9 mouse cellular contexts compared by ENCODE assay signal in genomic region chr11:69410310-69411072, GRCm38 (mm10). TPM values are rescaled to one million over a fixed set of nuclear protein-coding genes. Genes with fewer than 3 reads are reported as not detected.
A peak's percentile ranks its signal among the peaks of the same experiment; 100 is the strongest.
DNase-seq lines count a peak whose midpoint lies in the region; ATAC-seq and TF ChIP-seq lines count a peak whose summit lies in the region.
"Had no signal": no experiment of that assay in that cellular context is flagged by ENCODE, and none has a peak within 500 bp of the region (broad histone marks: within the 10 kb centered on the region; RNA-seq: fewer than 3 reads in every experiment).

No protein-coding gene starts in this region.

- H3K27me3 ChIP-seq in hindbrain, embryonic 16.5 days (replicated peaks; ENCODE audit: control insufficient read depth, insufficient read depth, low read length) = no peaks in the 10 kb centered on the region
- H3K27me3 ChIP-seq in limb, embryonic 12.5 days = no peaks in the 10 kb centered on the region
- no peaks in the 10 kb centered on the region for H3K27me3 ChIP-seq in midbrain, embryonic 11.5 days (ENCODE audit: control insufficient read depth, insufficient read depth, low read length)
- H3K27me3 ChIP-seq in splenic B cell, adult 2 months (ENCODE audit: control insufficient read depth, insufficient read depth, low read length, poor library complexity, severe bottlenecking) = no peaks in the 10 kb centered on the region
- H3K27me3 ChIP-seq: Patski had no signal

- H3K4me2 ChIP-seq in hindbrain, embryonic 16.5 days (ENCODE audit: low read length) = peak overlapping the region; percentile 67
- H3K4me2 ChIP-seq in limb, embryonic 12.5 days = peak overlapping the region; percentile 99
- H3K4me2 ChIP-seq in midbrain, embryonic 11.5 days = peak overlapping the region; percentile 91

- peak; percentile 67 for DNase-seq in cerebellum, adult 9-10 months
- DNase-seq in cerebellum, postnatal 4 days (ENCODE audit: low spot score in 2 of 2) = no peak
- DNase-seq in adrenal gland, postnatal 36 days = peak; percentile 78 to 81
- DNase-seq in gastrocnemius, adult 2 months = peak; percentile 64
- DNase-seq in midbrain, embryonic 11.5 days (ENCODE audit: low spot score, missing footprints) = no peak
- peak; percentile 93 for DNase-seq in splenic B cell, adult 2 months (ENCODE audit: low read depth, low spot score)

- H3K27ac ChIP-seq in gastrocnemius, adult 2 months = peak overlapping the region; percentile 94
- peak overlapping the region; percentile 91 for H3K27ac ChIP-seq in hindbrain, embryonic 16.5 days (ENCODE audit: low read depth, low read length)
- H3K27ac ChIP-seq in limb, embryonic 12.5 days = peak overlapping the region; percentile 97
- H3K27ac ChIP-seq in midbrain, embryonic 11.5 days (ENCODE audit: low read depth, low read length) = peak overlapping the region; percentile 95

- peaks cover 15% of the 10 kb centered on the region for H3K36me3 ChIP-seq in hindbrain, embryonic 16.5 days (ENCODE audit: control insufficient read depth, insufficient read depth, low read length)
- peaks cover 49% of the 10 kb centered on the region for H3K36me3 ChIP-seq in limb, embryonic 12.5 days
- peaks cover 15% of the 10 kb centered on the region for H3K36me3 ChIP-seq in midbrain, embryonic 11.5 days (ENCODE audit: control insufficient read depth, insufficient read depth, low read length)
- H3K36me3 ChIP-seq in splenic B cell, adult 2 months (ENCODE audit: control insufficient read depth, insufficient read depth, low read length, poor library complexity, severe bottlenecking) = no peaks in the 10 kb centered on the region; the same call in 1 of the 2 replicates

- peak overlapping the region; percentile 86 for H3K4me3 ChIP-seq in gastrocnemius, adult 2 months
- H3K4me3 ChIP-seq in hindbrain, embryonic 16.5 days (ENCODE audit: low read length) = peak overlapping the region; percentile 76
- H3K4me3 ChIP-seq in limb, embryonic 12.5 days (replicated peaks) = peak overlapping the region; percentile 79
- H3K4me3 ChIP-seq in midbrain, embryonic 11.5 days (ENCODE audit: low read depth, low read length) = peak overlapping the region; percentile 75

- H3K4me1 ChIP-seq in hindbrain, embryonic 16.5 days (ENCODE audit: control insufficient read depth, insufficient read depth, low read depth, low read length) = peaks cover 50% of the 10 kb centered on the region
- peaks cover 53% of the 10 kb centered on the region for H3K4me1 ChIP-seq in limb, embryonic 12.5 days (replicated peaks)
- peaks cover 47% of the 10 kb centered on the region for H3K4me1 ChIP-seq in midbrain, embryonic 11.5 days (ENCODE audit: control insufficient read depth, insufficient read depth, low read length)

- intact Hi-C loops in gastrocnemius, adult 2 months (cut with DNase I) = loop anchor here (10.0 kb wide), 2 partner anchors 346 to 584 kb away; partner anchors contain the start of genes Gabarap and Phf23

- H3K9ac ChIP-seq in hindbrain, embryonic 16.5 days (ENCODE audit: low read depth, low read length) = peak overlapping the region; percentile 85
- H3K9ac ChIP-seq in limb, embryonic 12.5 days (replicated peaks) = peak overlapping the region; percentile 82
- H3K9ac ChIP-seq in midbrain, embryonic 11.5 days (ENCODE audit: low read length) = peak overlapping the region; percentile 90

- under 1% methylated on average over 41 of the region's 41 CpGs for WGBS in hindbrain, embryonic 16.5 days
- WGBS in limb, embryonic 12.5 days = under 1% methylated on average over 41 of the region's 41 CpGs
- 1% methylated on average over 41 of the region's 41 CpGs for WGBS in midbrain, embryonic 11.5 days

- no peak for ATAC-seq in hindbrain, embryonic 16.5 days
- ATAC-seq in limb, embryonic 12.5 days (ENCODE audit: insufficient number of reproducible peaks, insufficient read depth, low FRiP score, low TSS enrichment, low read depth) = peak; percentile 17
- ATAC-seq in midbrain, embryonic 11.5 days (ENCODE audit: low FRiP score) = peak; percentile 4; the same call in 1 of the 2 replicates

- no peaks in the 10 kb centered on the region for H3K9me3 ChIP-seq in hindbrain, embryonic 16.5 days (ENCODE audit: control insufficient read depth, low read length)
- H3K9me3 ChIP-seq in limb, embryonic 12.5 days = no peaks in the 10 kb centered on the region
- H3K9me3 ChIP-seq in midbrain, embryonic 11.5 days (ENCODE audit: control insufficient read depth, low read length) = no peaks in the 10 kb centered on the region

- TF ChIP-seq CTCF in gastrocnemius, adult 2 months (IDR thresholded peaks at IDR 0.05) = no peak

RNA-seq across cellular contexts. Expression of gene Kdm6b, which starts 3.0 kb away (rescaled TPM):
- total RNA-seq in adrenal gland, postnatal 36 days (2021) = 10 to 100 TPM; 31.8 to 48.0 TPM
- total RNA-seq in gastrocnemius, adult 2 months (2021) = 10 to 100 TPM; 23.9 to 24.5 TPM
- polyA plus RNA-seq in hindbrain, embryonic 16.5 days (2015; fragmentation: Nextera tagmentation; extraction: Ambion mirVana) = 22.9 and 29.0 TPM in 2 replicates
- polyA plus RNA-seq in limb, embryonic 12.5 days (2016; fragmentation: Nextera tagmentation; extraction: Ambion mirVana) = 45.4 and 49.1 TPM in 2 replicates
- 30.2 and 31.7 TPM in 2 replicates for polyA plus RNA-seq in midbrain, embryonic 11.5 days (2014; fragmentation: Nextera tagmentation; extraction: Ambion mirVana)

RNA-seq across cellular contexts. Expression of gene Tmem88, which starts 12.5 kb away (rescaled TPM):
- 10 to 100 TPM; 13.4 to 17.8 TPM for total RNA-seq in adrenal gland, postnatal 36 days (2021)
- 1 to 10 TPM; 6.5 to 7.4 TPM for total RNA-seq in gastrocnemius, adult 2 months (2021)
- 8.9 and 9.2 TPM in 2 replicates for polyA plus RNA-seq in hindbrain, embryonic 16.5 days (2015; fragmentation: Nextera tagmentation; extraction: Ambion mirVana)
- polyA plus RNA-seq in limb, embryonic 12.5 days (2016; fragmentation: Nextera tagmentation; extraction: Ambion mirVana) = 24.2 and 25.4 TPM in 2 replicates
- 11.9 and 13.1 TPM in 2 replicates for polyA plus RNA-seq in midbrain, embryonic 11.5 days (2014; fragmentation: Nextera tagmentation; extraction: Ambion mirVana)

RNA-seq across cellular contexts. Expression of gene Cyb5d1, which starts 15.1 kb away (rescaled TPM):
- 10 to 100 TPM; 49.0 to 50.9 TPM for total RNA-seq in adrenal gland, postnatal 36 days (2021)
- 10 to 100 TPM; 34.9 to 36.0 TPM for total RNA-seq in gastrocnemius, adult 2 months (2021)
- polyA plus RNA-seq in hindbrain, embryonic 16.5 days (2015; fragmentation: Nextera tagmentation; extraction: Ambion mirVana) = 28.7 and 33.0 TPM in 2 replicates
- 42.5 and 42.6 TPM in 2 replicates for polyA plus RNA-seq in limb, embryonic 12.5 days (2016; fragmentation: Nextera tagmentation; extraction: Ambion mirVana)
- 44.6 and 50.5 TPM in 2 replicates for polyA plus RNA-seq in midbrain, embryonic 11.5 days (2014; fragmentation: Nextera tagmentation; extraction: Ambion mirVana)

RNA-seq across cellular contexts. Expression of gene Naa38, which starts 15.2 kb away (rescaled TPM):
- total RNA-seq in adrenal gland, postnatal 36 days (2021) = 100 to 1,000 TPM; 132 to 158 TPM
- total RNA-seq in gastrocnemius, adult 2 months (2021) = 10 to 100 TPM; 62.4 to 86.0 TPM
- 102 and 130 TPM in 2 replicates for polyA plus RNA-seq in hindbrain, embryonic 16.5 days (2015; fragmentation: Nextera tagmentation; extraction: Ambion mirVana)
- polyA plus RNA-seq in limb, embryonic 12.5 days (2016; fragmentation: Nextera tagmentation; extraction: Ambion mirVana) = 126 and 136 TPM in 2 replicates
- polyA plus RNA-seq in midbrain, embryonic 11.5 days (2014; fragmentation: Nextera tagmentation; extraction: Ambion mirVana) = 120 and 130 TPM in 2 replicates

RNA-seq across cellular contexts. Expression of gene Chd3, which starts 41.3 kb away (rescaled TPM):
- 100 to 1,000 TPM in 1 of 2 experiments, 10 to 100 TPM in 1; 78.6 to 119 TPM for total RNA-seq in adrenal gland, postnatal 36 days (2021)
- 1 to 10 TPM; 6.8 to 9.4 TPM for total RNA-seq in gastrocnemius, adult 2 months (2021)
- polyA plus RNA-seq in hindbrain, embryonic 16.5 days (2015; fragmentation: Nextera tagmentation; extraction: Ambion mirVana) = 68.0 and 73.2 TPM in 2 replicates
- polyA plus RNA-seq in limb, embryonic 12.5 days (2016; fragmentation: Nextera tagmentation; extraction: Ambion mirVana) = 121 and 124 TPM in 2 replicates
- polyA plus RNA-seq in midbrain, embryonic 11.5 days (2014; fragmentation: Nextera tagmentation; extraction: Ambion mirVana) = 38.2 and 39.4 TPM in 2 replicates

Comparison
In these comparisons a context has a peak if more than half of its experiments do, and no peak if none do; other contexts are left out.
1. DNase-seq: peak in cerebellum, adult 9-10 months (single experiment), adrenal gland, postnatal 36 days (2 of 2), gastrocnemius, adult 2 months (single experiment) and splenic B cell, adult 2 months (single experiment); none in cerebellum, postnatal 4 days (0 of 2) and midbrain, embryonic 11.5 days (single experiment).
2. Peak in every context shown above with its lines, with median percentiles within 50 percentile points of each other: H3K27ac ChIP-seq, H3K4me3 ChIP-seq, H3K4me2 ChIP-seq and H3K9ac ChIP-seq.